Comparison of ENCODE assay signal across 19 mouse cellular contexts in genomic region chr19:24508087-24508767, GRCm38 (mm10). TPM values are rescaled to one million over a fixed set of nuclear protein-coding genes. Genes with fewer than 3 reads are reported as not detected.
DNase-seq lines count a peak whose midpoint lies in the region; ATAC-seq and TF ChIP-seq lines count a peak whose summit lies in the region.
"Had no signal": no experiment of that assay in that cellular context is flagged by ENCODE, and none has a peak within 500 bp of the region (broad histone marks: within the 10 kb centered on the region; RNA-seq: fewer than 3 reads in every experiment).

No protein-coding gene starts in this region.

- H3K9me3 ChIP-seq in forebrain, embryonic 16.5 days (ENCODE audit: control insufficient read depth, low read length) = no peaks in the 10 kb centered on the region
- no peaks in the 10 kb centered on the region for H3K9me3 ChIP-seq in forebrain, embryonic 15.5 days
- no peaks in the 10 kb centered on the region for H3K9me3 ChIP-seq in heart, postnatal 0 days (replicated peaks; ENCODE audit: control insufficient read depth, low read length)
- no peaks in the 10 kb centered on the region for H3K9me3 ChIP-seq in neural tube, embryonic 11.5 days (ENCODE audit: control insufficient read depth, low read length)
- no peaks in the 10 kb centered on the region for H3K9me3 ChIP-seq in neural tube, embryonic 15.5 days (replicated peaks)
- no peaks in the 10 kb centered on the region for H3K9me3 ChIP-seq in neural tube, embryonic 13.5 days
- H3K9me3 ChIP-seq: embryonic facial prominence, embryonic 12.5 days; hindbrain, embryonic 10.5 days; lung, embryonic 15.5 days had no signal

- no peak overlapping the region for H3K9ac ChIP-seq in forebrain, embryonic 16.5 days (replicated peaks; ENCODE audit: low read depth, low read length)
- no peak overlapping the region for H3K9ac ChIP-seq in forebrain, embryonic 15.5 days (replicated peaks)
- H3K9ac ChIP-seq in heart, postnatal 0 days (replicated peaks; ENCODE audit: low read depth, low read length) = no peak overlapping the region
- H3K9ac ChIP-seq in neural tube, embryonic 11.5 days (ENCODE audit: low read length) = no peak overlapping the region
- no peak overlapping the region for H3K9ac ChIP-seq in neural tube, embryonic 15.5 days (replicated peaks)
- H3K9ac ChIP-seq in neural tube, embryonic 13.5 days = no peak overlapping the region
- H3K9ac ChIP-seq: embryonic facial prominence, embryonic 12.5 days; lung, embryonic 15.5 days had no signal

- no peaks in the 10 kb centered on the region for H3K36me3 ChIP-seq in forebrain, embryonic 16.5 days (ENCODE audit: control insufficient read depth, insufficient read depth)
- H3K36me3 ChIP-seq in forebrain, embryonic 15.5 days = no peaks in the 10 kb centered on the region
- no peaks in the 10 kb centered on the region for H3K36me3 ChIP-seq in heart, postnatal 0 days (replicated peaks; ENCODE audit: control insufficient read depth, insufficient read depth, low read length)
- no peaks in the 10 kb centered on the region for H3K36me3 ChIP-seq in neural tube, embryonic 11.5 days (ENCODE audit: control insufficient read depth, insufficient read depth, low read length)
- H3K36me3 ChIP-seq in neural tube, embryonic 15.5 days = no peaks in the 10 kb centered on the region
- no peaks in the 10 kb centered on the region for H3K36me3 ChIP-seq in neural tube, embryonic 13.5 days
- H3K36me3 ChIP-seq: embryonic facial prominence, embryonic 12.5 days; hindbrain, embryonic 10.5 days; lung, embryonic 15.5 days had no signal

- 14% methylated on average over 13 of the region's 13 CpGs for WGBS in forebrain, embryonic 16.5 days
- WGBS in forebrain, embryonic 15.5 days = 15% methylated on average over 13 of the region's 13 CpGs
- 44% methylated on average over 13 of the region's 13 CpGs for WGBS in heart, postnatal 0 days
- WGBS in neural tube, embryonic 11.5 days = 25% methylated on average over 13 of the region's 13 CpGs
- WGBS in neural tube, embryonic 15.5 days = 11% methylated on average over 13 of the region's 13 CpGs
- 12% methylated on average over 13 of the region's 13 CpGs for WGBS in neural tube, embryonic 13.5 days

- no peak for TF ChIP-seq EP300 in heart, postnatal 0 days (IDR thresholded peaks at IDR 0.05; ENCODE audit: low read depth)

- DNase-seq in heart, postnatal 0 days (ENCODE audit: low spot score) = no peak
- DNase-seq in heart, postnatal 25 days (ENCODE audit: low spot score) = no peak
- DNase-seq in neural tube, embryonic 11.5 days (ENCODE audit: low spot score) = peak; percentile 32
- no peak for DNase-seq in urinary bladder, adult 2 months (ENCODE audit: low spot score)
- DNase-seq: cerebellum, postnatal 10 days; gastrocnemius, postnatal 25 days; kidney, adult 18-20 months; kidney, postnatal 25 days; layer of hippocampus, adult 9-11 months; right cerebral cortex, adult 18-20 months; thymus, postnatal 4 days had no signal

- no peak overlapping the region for H3K4me3 ChIP-seq in forebrain, embryonic 16.5 days (replicated peaks; ENCODE audit: low read length)
- no peak overlapping the region for H3K4me3 ChIP-seq in forebrain, embryonic 15.5 days
- no peak overlapping the region for H3K4me3 ChIP-seq in heart, postnatal 0 days (ENCODE audit: low read depth, low read length)
- no peak overlapping the region for H3K4me3 ChIP-seq in neural tube, embryonic 11.5 days (ENCODE audit: low read depth, low read length)
- no peak overlapping the region for H3K4me3 ChIP-seq in neural tube, embryonic 15.5 days (replicated peaks)
- no peak overlapping the region for H3K4me3 ChIP-seq in neural tube, embryonic 13.5 days
- H3K4me3 ChIP-seq: embryonic facial prominence, embryonic 12.5 days; hindbrain, embryonic 10.5 days; lung, embryonic 15.5 days had no signal

- no peak for TF ChIP-seq CTCF in heart, postnatal 0 days (IDR thresholded peaks at IDR 0.05; ENCODE audit: low read depth)

- H3K4me2 ChIP-seq in forebrain, embryonic 16.5 days (ENCODE audit: low read length) = no peak overlapping the region
- H3K4me2 ChIP-seq in forebrain, embryonic 15.5 days (replicated peaks) = no peak overlapping the region
- H3K4me2 ChIP-seq in heart, postnatal 0 days (ENCODE audit: low read depth, low read length) = no peak overlapping the region
- no peak overlapping the region for H3K4me2 ChIP-seq in neural tube, embryonic 11.5 days (ENCODE audit: low read depth)
- H3K4me2 ChIP-seq in neural tube, embryonic 15.5 days = no peak overlapping the region
- H3K4me2 ChIP-seq in neural tube, embryonic 13.5 days = no peak overlapping the region
- H3K4me2 ChIP-seq: embryonic facial prominence, embryonic 12.5 days; lung, embryonic 15.5 days had no signal

- H3K4me1 ChIP-seq in forebrain, embryonic 16.5 days (replicated peaks; ENCODE audit: control insufficient read depth, insufficient read depth, low read length) = peaks cover 6% of the 10 kb centered on the region
- H3K4me1 ChIP-seq in forebrain, embryonic 15.5 days = peaks cover 12% of the 10 kb centered on the region
- H3K4me1 ChIP-seq in heart, postnatal 0 days (ENCODE audit: control insufficient read depth, insufficient read depth) = peaks cover 27% of the 10 kb centered on the region
- peaks cover 3% of the 10 kb centered on the region for H3K4me1 ChIP-seq in neural tube, embryonic 11.5 days (ENCODE audit: control insufficient read depth, insufficient read depth, low read length)
- peaks cover 10% of the 10 kb centered on the region for H3K4me1 ChIP-seq in neural tube, embryonic 15.5 days
- H3K4me1 ChIP-seq in neural tube, embryonic 13.5 days (replicated peaks) = peaks cover 27% of the 10 kb centered on the region
- H3K4me1 ChIP-seq: embryonic facial prominence, embryonic 12.5 days; lung, embryonic 15.5 days had no signal

- H3K27ac ChIP-seq in forebrain, embryonic 16.5 days (ENCODE audit: low read length) = no peak overlapping the region
- H3K27ac ChIP-seq in forebrain, embryonic 15.5 days (replicated peaks) = no peak overlapping the region
- peak overlapping the region; percentile 9; the same call in 1 of the 2 replicates for H3K27ac ChIP-seq in heart, postnatal 0 days (ENCODE audit: low read depth)
- no peak overlapping the region for H3K27ac ChIP-seq in neural tube, embryonic 11.5 days (ENCODE audit: low read depth, low read length)
- no peak overlapping the region for H3K27ac ChIP-seq in neural tube, embryonic 15.5 days (replicated peaks)
- H3K27ac ChIP-seq in neural tube, embryonic 13.5 days (replicated peaks) = no peak overlapping the region
- H3K27ac ChIP-seq: embryonic facial prominence, embryonic 12.5 days; hindbrain, embryonic 10.5 days; lung, embryonic 15.5 days; macrophage had no signal

- intact Hi-C loops in heart, postnatal 25 days (cut with DNase I) = no loop called here

- peak; percentile 33; the same call in 1 of the 2 replicates for ATAC-seq in forebrain, embryonic 16.5 days
- no peak for ATAC-seq in forebrain, embryonic 15.5 days (replicated peaks)
- ATAC-seq in heart, postnatal 0 days (ENCODE audit: insufficient read depth, low read depth) = no peak; the same call in 1 of the 2 replicates
- peak; percentile 72; the same call in 1 of the 2 replicates for ATAC-seq in neural tube, embryonic 11.5 days (ENCODE audit: insufficient read depth, low FRiP score, low TSS enrichment)
- no peak for ATAC-seq in neural tube, embryonic 15.5 days (ENCODE audit: low FRiP score)
- peak; percentile 40 for ATAC-seq in neural tube, embryonic 13.5 days (ENCODE audit: low read depth)

- H3K27me3 ChIP-seq in forebrain, embryonic 16.5 days (replicated peaks; ENCODE audit: control insufficient read depth, insufficient read depth, low read length) = no peaks in the 10 kb centered on the region
- H3K27me3 ChIP-seq in forebrain, embryonic 15.5 days = no peaks in the 10 kb centered on the region
- no peaks in the 10 kb centered on the region for H3K27me3 ChIP-seq in heart, postnatal 0 days (ENCODE audit: control insufficient read depth, insufficient read depth, low read length)
- H3K27me3 ChIP-seq in neural tube, embryonic 11.5 days (ENCODE audit: control insufficient read depth, insufficient read depth, low read length) = no peaks in the 10 kb centered on the region
- H3K27me3 ChIP-seq in neural tube, embryonic 15.5 days (replicated peaks) = 0 out of 2 replicates have a peak, but pooled peaks cover 6% of the 10 kb centered on the region
- H3K27me3 ChIP-seq in neural tube, embryonic 13.5 days = peaks cover 17% of the 10 kb centered on the region
- H3K27me3 ChIP-seq: embryonic facial prominence, embryonic 12.5 days; lung, embryonic 15.5 days had no signal

RNA-seq across cellular contexts. Expression of gene Fam122a, which starts 31.1 kb away (rescaled TPM):
- polyA plus RNA-seq in forebrain, embryonic 16.5 days (2015; fragmentation: Nextera tagmentation; extraction: Ambion mirVana) = 47.8 and 50.2 TPM in 2 replicates
- polyA plus RNA-seq in forebrain, embryonic 15.5 days (2015; fragmentation: Nextera tagmentation; extraction: Ambion mirVana) = 57.7 and 59.6 TPM in 2 replicates
- total RNA-seq in heart, postnatal 0 days (2014; rRNA removed; ENCODE audit: low replicate concordance) = 3.9 and 11.4 TPM in 2 replicates
- 48.9 and 55.1 TPM in 2 replicates for polyA plus RNA-seq in heart, postnatal 0 days (2015; fragmentation: Nextera tagmentation; extraction: Ambion mirVana)
- 10 to 100 TPM; 19.9 to 20.9 TPM for total RNA-seq in heart, postnatal 25 days (2021)
- 42.2 and 47.2 TPM in 2 replicates for polyA plus RNA-seq in neural tube, embryonic 11.5 days (2014; fragmentation: Nextera tagmentation; extraction: Ambion mirVana)
- 52.0 and 55.4 TPM in 2 replicates for polyA plus RNA-seq in neural tube, embryonic 15.5 days (2015; fragmentation: Nextera tagmentation; extraction: Ambion mirVana)
- 55.6 and 59.6 TPM in 2 replicates for polyA plus RNA-seq in neural tube, embryonic 13.5 days (2015; fragmentation: Nextera tagmentation; extraction: Ambion mirVana)
- 22.2 and 24.0 TPM in 2 replicates for polyA plus RNA-seq in urinary bladder, adult 2 months (2012; rRNA removed)

RNA-seq across cellular contexts. Expression of gene Pip5k1b, which starts 47.4 kb away (rescaled TPM):
- polyA plus RNA-seq in forebrain, embryonic 16.5 days (2015; fragmentation: Nextera tagmentation; extraction: Ambion mirVana) = 1.8 and 2.2 TPM in 2 replicates
- 1.5 and 1.7 TPM in 2 replicates for polyA plus RNA-seq in forebrain, embryonic 15.5 days (2015; fragmentation: Nextera tagmentation; extraction: Ambion mirVana)
- total RNA-seq in heart, postnatal 0 days (2014; rRNA removed; ENCODE audit: low replicate concordance) = 19.2 and 26.6 TPM in 2 replicates
- polyA plus RNA-seq in heart, postnatal 0 days (2015; fragmentation: Nextera tagmentation; extraction: Ambion mirVana) = 12.2 and 14.0 TPM in 2 replicates
- 10 to 100 TPM; 26.9 to 28.3 TPM for total RNA-seq in heart, postnatal 25 days (2021)
- polyA plus RNA-seq in neural tube, embryonic 11.5 days (2014; fragmentation: Nextera tagmentation; extraction: Ambion mirVana) = 1.3 and 2.7 TPM in 2 replicates
- polyA plus RNA-seq in neural tube, embryonic 15.5 days (2015; fragmentation: Nextera tagmentation; extraction: Ambion mirVana) = 1.6 and 2.6 TPM in 2 replicates
- 0.82 and 1.4 TPM in 2 replicates for polyA plus RNA-seq in neural tube, embryonic 13.5 days (2015; fragmentation: Nextera tagmentation; extraction: Ambion mirVana)
- 1.4 and 2.1 TPM in 2 replicates for polyA plus RNA-seq in urinary bladder, adult 2 months (2012; rRNA removed)

Comparison
In these comparisons a context has a peak if more than half of its experiments do, and no peak if none do; other contexts are left out.
1. ATAC-seq: peak in forebrain, embryonic 16.5 days (single experiment), neural tube, embryonic 11.5 days (single experiment) and neural tube, embryonic 13.5 days (single experiment); none in forebrain, embryonic 15.5 days (single experiment), heart, postnatal 0 days (single experiment) and neural tube, embryonic 15.5 days (single experiment).